Comparison of ENCODE assay signal across 18 mouse cellular contexts in the genomic region with DNA sequence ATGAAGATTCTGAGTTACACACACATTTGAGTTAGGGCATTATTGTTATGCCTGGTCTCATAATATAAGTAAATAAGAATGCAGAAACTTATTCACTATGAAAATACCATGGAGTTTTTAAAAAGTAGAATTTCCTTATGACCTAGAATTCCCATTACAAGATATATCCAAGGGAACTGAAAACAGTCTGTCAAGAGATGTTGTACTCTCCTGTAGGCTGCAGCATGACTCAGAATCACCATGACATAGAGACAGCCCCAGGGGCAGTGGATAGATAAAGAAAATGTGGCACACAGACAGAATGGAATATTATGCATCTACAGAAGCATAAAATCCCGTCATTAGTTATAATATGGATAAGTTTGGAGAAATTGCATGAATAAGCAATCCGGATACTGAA. TPM values are rescaled to one million over a fixed set of nuclear protein-coding genes. Genes with fewer than 3 reads are reported as not detected.
DNase-seq lines count a peak whose midpoint lies in the region; TF ChIP-seq lines count a peak whose summit lies in the region.
"Had no signal": no experiment of that assay in that cellular context is flagged by ENCODE, and none has a peak within 500 bp of the region (broad histone marks: within the 10 kb centered on the region; RNA-seq: fewer than 3 reads in every experiment).

No protein-coding gene starts in this region.

- TF ChIP-seq EP300 in CH12.LX (IDR thresholded peaks at IDR 0.05; ENCODE audit: low read length) = peak; percentile 70

- H3K27ac ChIP-seq in CH12.LX (ENCODE audit: insufficient read depth, low read depth) = no peak overlapping the region

- H3K27me3 ChIP-seq in CH12.LX (replicated peaks) = no peaks in the 10 kb centered on the region

- H3K36me3 ChIP-seq in CH12.LX (replicated peaks in 1 of 2; ENCODE audit: control insufficient read depth in 1 of 2, insufficient read depth in 1 of 2, low read length in 1 of 2) = no peaks in the 10 kb centered on the region
- H3K36me3 ChIP-seq: G1E had no signal

- TF ChIP-seq CTCF in CH12.LX (conservative IDR thresholded peaks at IDR 0.05 in 1 of 2, IDR thresholded peaks at IDR 0.05 in 1 of 2; ENCODE audit: low read depth in 2 of 2, low read length in 2 of 2) = no peak

- TF ChIP-seq POLR2A in CH12.LX (IDR thresholded peaks at IDR 0.05; ENCODE audit: low read depth, low read length) = no peak

- H3K4me2 ChIP-seq in CH12.LX (ENCODE audit: insufficient read depth, low read depth, poor library complexity, severe bottlenecking) = no peak overlapping the region

- TF ChIP-seq RAD21 in CH12.LX (IDR thresholded peaks at IDR 0.05; ENCODE audit: low read depth, low read length) = no peak

- no peak overlapping the region for H3K9ac ChIP-seq in CH12.LX (ENCODE audit: insufficient read depth, low read depth)

- no peaks in the 10 kb centered on the region for H3K79me2 ChIP-seq in CH12.LX (replicated peaks; ENCODE audit: control insufficient read depth, extremely low read depth, insufficient read depth, poor library complexity, severe bottlenecking)

- H3K4me1 ChIP-seq in CH12.LX (ENCODE audit: control insufficient read depth in 1 of 2, insufficient read depth in 2 of 2) = peaks cover 0 to 10% of the 10 kb centered on the region in 2 experiments; a peak in 2 of 4 replicates

- peak; percentile 34 for DNase-seq in CH12.LX (ENCODE audit: extremely low read depth)
- peak; percentile 24 for DNase-seq in brain, adult 2 months (ENCODE audit: low read depth, low spot score)
- no peak for DNase-seq in cerebellum, postnatal 14 days
- no peak for DNase-seq in urinary bladder, adult 18-20 months (ENCODE audit: low spot score in 2 of 2)
- DNase-seq: adrenal gland, adult 2 months; adrenal gland, adult 8-10 months; adrenal gland, postnatal 10 days; adrenal gland, postnatal 14 days; adrenal gland, postnatal 25 days; adrenal gland, postnatal 36 days; B cell, adult 2 months; cerebellum, adult 11 months; cerebellum, adult 11-12 months; cerebellum, adult 18-20 months; cerebellum, adult 2 months; cerebellum, adult 8-10 months had no signal

- H3K9me3 ChIP-seq in CH12.LX (replicated peaks; ENCODE audit: low read length) = no peaks in the 10 kb centered on the region
- H3K9me3 ChIP-seq: G1E had no signal

- in situ Hi-C loops in CH12.LX (cut with MboI; ENCODE audit: low pct_ligation_motif_present, low pct_unique_long_range_greater_than_20kb, low sequenced_read_pairs) = loop anchor here (10.0 kb wide), 1 partner anchor 418 kb away; no protein-coding TSS in a partner anchor

- dilution Hi-C loops in CH12.LX (cut with MboI; ENCODE audit: extremely low pct_ligation_motif_present, extremely low pct_unique_long_range_greater_than_20kb, low sequenced_read_pairs) = no loop called here

- H3K4me3 ChIP-seq in CH12.LX (replicated peaks in 1 of 3; ENCODE audit: low read depth in 2 of 3, low read length in 2 of 3, poor library complexity in 1 of 3) = no peak overlapping the region

TF ChIP-seq in CH12.LX, 34 proteins besides CTCF, POLR2A, EP300 and RAD21:
- TF ChIP-seq ETS1 (conservative IDR thresholded peaks at IDR 0.05; ENCODE audit: low read depth, low read length) = peak; percentile 63
- TF ChIP-seq TBP (conservative IDR thresholded peaks at IDR 0.05; ENCODE audit: low read depth, low read length) = no peak
- TF ChIP-seq CHD1 (IDR thresholded peaks at IDR 0.05; ENCODE audit: low read depth, low read length) = no peak
- no peak for TF ChIP-seq PAX5 (IDR thresholded peaks at IDR 0.05; ENCODE audit: low read length)
- TF ChIP-seq JUND (conservative IDR thresholded peaks at IDR 0.05; ENCODE audit: low read depth, low read length) = peak; percentile 63
- TF ChIP-seq ZNF384 (IDR thresholded peaks at IDR 0.05; ENCODE audit: low read depth, low read length) = no peak
- TF ChIP-seq HCFC1 (IDR thresholded peaks at IDR 0.05; ENCODE audit: low read depth, low read length) = no peak
- TF ChIP-seq NRF1 (IDR thresholded peaks at IDR 0.05; ENCODE audit: low read depth, low read length) = no peak
- TF ChIP-seq MEF2A (IDR thresholded peaks at IDR 0.05; ENCODE audit: borderline replicate concordance, low read depth, low read length) = no peak
- no peak for TF ChIP-seq ZMIZ1 (IDR thresholded peaks at IDR 0.05; ENCODE audit: low read depth, low read length)
- no peak for TF ChIP-seq NELFE (IDR thresholded peaks at IDR 0.05; ENCODE audit: low read depth, low read length)
- TF ChIP-seq E2F4 (IDR thresholded peaks at IDR 0.05; ENCODE audit: insufficient replicate concordance, low read depth, low read length) = no peak
- TF ChIP-seq CHD2 (IDR thresholded peaks at IDR 0.05; ENCODE audit: low read length) = no peak

RNA-seq across cellular contexts. Expression of a gene that starts 21.7 kb away (rescaled TPM):
- total RNA-seq in CH12.LX (2012; rRNA removed) (0.25 TPM in 2 replicates), CH12.LX (2014; rRNA removed) (0.36 and 0.38 TPM in 2 replicates)
- polyA plus RNA-seq in CH12.LX (2012; ENCODE audit: insufficient read length, low read depth) = 0.16 TPM in 1 of 2 replicates, not detected in the other
- polyA plus RNA-seq: CD4-positive, CD25-positive, alpha-beta regulatory T cell, adult 4 months; G1E had no signal

Comparison
In these comparisons a context has a peak if more than half of its experiments do, and no peak if none do; other contexts are left out.
1. DNase-seq: peak in CH12.LX (single experiment) and brain, adult 2 months (single experiment); none in cerebellum, postnatal 14 days (0 of 2) and urinary bladder, adult 18-20 months (0 of 2).